Mouse (Mus musculus) left cerebral cortex, adult 11 months (tissue): ENCODE data around the gene Hrc.

ENCODE experiments used
- DNase-seq: peaks from one replicate; pipeline ENCODE4 v3.0.0; 2022; ENCODE audit warnings: low spot score

Hrc gene

GRCm38 (mm10) chr7:45365742-45366651, 30.9 kb downstream of the Hrc start:
- DNase-seq = no peak

DNA sequence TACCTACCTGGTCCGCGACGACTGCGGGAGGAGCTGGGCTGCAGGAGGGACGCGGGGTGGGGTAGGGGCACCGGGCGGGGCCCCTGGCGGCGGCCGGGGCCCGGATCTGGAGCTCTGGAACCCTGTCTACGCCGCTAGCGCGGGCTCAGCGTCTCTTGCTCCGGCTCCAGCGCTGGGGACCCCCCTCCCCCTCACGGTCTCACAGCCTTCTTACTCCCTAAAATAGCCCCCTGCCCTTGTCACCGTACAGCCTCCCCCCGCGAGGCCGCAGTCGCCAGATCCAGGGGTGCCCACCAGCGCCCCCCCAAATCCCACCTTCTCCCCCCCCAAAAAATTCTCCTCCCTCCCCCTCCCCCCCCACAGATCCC, 31.5 kb downstream of the Hrc start, which contains the start of gene Ppfia3:
Gene Ppfia3 (minus strand): TSS at position 368 of the 368 bp plus-strand sequence.
- no peak for DNase-seq

DNA sequence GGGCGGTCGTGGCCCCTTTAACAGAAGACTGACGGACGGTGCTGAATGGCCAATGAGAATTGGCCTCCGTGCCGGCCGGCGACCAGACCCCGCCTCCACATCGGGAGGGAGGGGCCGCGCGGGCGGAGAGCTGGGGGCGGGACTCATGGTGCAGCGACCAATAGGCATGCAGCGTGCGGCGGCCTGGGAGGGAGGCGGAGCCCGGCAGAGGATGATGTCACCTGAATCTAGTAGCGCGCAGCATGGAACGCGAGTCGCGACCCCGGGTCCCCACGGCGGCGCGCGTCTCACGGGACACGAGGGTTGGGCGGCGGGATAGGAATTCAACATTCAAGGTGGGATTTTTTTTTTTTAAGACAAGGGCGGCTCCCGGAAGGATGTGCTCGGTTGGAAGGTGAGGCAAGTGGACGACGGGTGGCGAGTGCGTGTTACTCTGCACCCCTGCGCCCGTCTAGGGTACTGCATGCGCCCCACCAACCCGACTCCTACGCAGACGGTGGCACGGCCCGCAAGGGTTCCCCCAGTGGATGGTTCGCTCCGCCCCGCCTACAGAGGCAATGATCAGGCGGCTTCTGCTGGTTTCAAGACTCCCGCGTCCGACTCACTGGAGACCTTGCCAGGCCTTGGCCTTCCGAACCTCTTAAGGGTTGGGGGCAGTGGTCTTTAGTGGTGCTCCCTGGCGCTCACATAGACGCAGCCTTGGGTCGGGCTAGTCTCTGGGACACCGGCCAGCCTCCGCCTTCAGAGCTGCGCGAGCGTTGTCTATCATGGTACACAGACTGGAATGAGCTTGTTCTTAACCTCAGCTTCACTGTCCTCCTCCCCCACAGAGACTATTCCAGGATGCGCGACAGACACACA, 32.2 kb downstream of the Hrc start:
- DNase-seq = peak; percentile 97

GRCm38 (mm10) chr7:45368178-45368577, 33.1 kb downstream of the Hrc start:
- no peak for DNase-seq

DNA sequence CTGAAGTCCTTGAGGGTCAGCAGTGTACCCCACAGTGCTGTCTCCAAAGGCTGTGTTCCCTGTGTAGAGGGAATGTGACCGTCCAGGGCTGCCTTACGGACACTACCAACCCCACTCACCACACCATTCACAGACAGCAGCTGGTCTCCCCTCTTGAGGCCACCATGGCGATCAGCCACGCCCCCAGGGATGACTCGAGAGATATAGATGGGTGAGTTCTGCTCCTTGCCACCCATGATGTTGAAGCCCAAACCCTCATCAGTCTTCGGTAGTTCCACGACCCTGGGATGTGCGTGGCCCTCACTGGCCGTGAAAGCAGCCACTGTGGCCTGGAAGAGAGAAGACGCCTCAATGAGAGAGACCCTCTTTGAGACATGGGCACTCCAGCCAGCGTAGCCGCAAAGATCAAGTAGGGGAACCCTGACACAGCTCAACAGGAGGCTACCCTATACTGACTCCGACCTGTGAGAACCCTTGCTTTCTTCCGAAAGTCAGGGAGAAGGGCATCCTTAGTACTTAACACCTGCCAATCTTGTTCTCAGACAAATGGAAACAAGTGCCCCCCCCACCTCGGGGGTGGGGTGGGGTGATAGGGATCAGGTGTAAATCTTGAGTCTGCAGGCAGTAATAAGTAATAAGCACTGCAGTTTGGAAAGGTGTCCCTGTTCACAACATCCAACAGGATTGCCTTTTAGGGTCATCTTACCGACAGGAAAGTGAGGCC, 34.1 kb downstream of the Hrc start:
- no peak for DNase-seq

DNA sequence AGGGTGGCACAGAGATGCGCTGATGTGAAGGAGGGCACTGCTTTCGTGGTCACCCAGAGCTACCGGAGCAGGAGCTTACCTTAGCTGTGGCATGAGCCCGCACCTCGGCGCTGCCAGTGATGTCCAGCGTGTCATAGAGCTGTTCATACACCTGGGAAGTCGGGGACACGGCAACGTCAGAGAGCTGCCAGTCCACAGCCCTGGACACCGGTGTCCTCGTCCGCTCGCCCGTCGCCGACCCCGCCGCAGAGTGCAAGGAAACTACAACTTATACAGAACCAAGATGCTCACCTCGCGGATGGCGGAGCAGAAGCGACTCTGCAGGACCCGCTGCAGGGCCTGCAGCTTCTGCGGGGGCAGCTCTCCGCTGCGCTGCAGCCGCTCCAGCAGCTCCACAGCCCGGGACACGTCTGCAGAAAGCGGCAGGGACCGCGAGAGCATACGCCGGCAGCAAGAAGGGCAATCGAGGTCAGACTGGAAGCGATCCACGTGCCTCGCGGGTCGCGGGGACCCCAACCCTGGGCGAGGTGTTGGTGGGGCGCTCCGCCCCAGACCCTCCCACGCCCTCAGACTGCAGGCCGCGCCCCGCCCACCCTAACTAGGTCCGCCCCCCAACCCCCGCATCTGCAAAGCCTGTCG, 34.9 kb downstream of the Hrc start:
- DNase-seq = no peak

- peak; percentile 90 for DNase-seq
These were observed 35.6 kb downstream of the Hrc start, which contains the start of gene Lin7b for GRCm38 (mm10) chr7:45370475-45371311. Gene Lin7b, minus strand, starts transcription at chr7:45370583.

DNA sequence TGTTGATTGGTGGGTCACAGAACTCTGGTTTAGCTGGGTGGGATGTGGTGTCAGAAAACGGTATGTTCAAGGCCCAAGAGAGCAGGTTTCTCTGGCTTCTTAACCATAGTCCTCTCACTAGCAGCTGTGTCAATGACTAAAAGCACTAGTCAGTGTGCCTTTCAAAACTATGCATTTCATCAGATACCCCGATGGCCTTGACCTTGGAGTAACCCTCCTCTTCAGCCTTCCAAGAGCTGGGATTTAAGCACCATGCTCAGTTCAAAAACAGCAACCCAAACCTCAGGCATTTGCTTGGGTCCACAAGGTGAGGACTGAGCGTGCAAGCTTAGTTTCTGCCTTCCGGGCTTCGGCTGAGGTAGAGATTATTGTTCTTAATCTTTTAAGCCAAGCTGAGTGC, 37.3 kb downstream of the Hrc start:
- DNase-seq = no peak

GRCm38 (mm10) chr7:45374620-45375019, 39.5 kb downstream of the Hrc start:
- no peak for DNase-seq

DNA sequence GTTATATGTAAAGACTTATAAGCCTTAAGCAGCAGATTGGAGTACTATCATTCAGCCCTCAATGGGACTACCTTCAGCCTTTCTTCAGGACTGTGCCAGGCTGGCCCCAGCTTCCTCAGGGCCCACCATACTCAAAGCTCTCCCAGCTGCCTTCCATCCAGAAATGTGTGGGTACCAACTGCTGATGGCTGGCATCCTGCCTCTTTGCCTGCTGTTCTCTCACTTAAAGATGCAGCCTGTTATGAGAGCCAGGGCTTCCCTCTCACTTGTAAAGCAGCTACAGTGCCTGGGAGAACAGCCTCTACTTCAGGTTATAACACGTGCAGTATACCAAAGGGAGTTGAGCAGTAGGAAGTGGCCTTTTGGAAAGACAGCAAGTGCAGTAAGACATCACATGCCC, 41.0 kb downstream of the Hrc start:
- no peak for DNase-seq

GRCm38 (mm10) chr7:45386077-45386476, 51.0 kb downstream of the Hrc start:
- no peak for DNase-seq
